ENCODE assay signal across 7 mouse cellular contexts in the genomic region with DNA sequence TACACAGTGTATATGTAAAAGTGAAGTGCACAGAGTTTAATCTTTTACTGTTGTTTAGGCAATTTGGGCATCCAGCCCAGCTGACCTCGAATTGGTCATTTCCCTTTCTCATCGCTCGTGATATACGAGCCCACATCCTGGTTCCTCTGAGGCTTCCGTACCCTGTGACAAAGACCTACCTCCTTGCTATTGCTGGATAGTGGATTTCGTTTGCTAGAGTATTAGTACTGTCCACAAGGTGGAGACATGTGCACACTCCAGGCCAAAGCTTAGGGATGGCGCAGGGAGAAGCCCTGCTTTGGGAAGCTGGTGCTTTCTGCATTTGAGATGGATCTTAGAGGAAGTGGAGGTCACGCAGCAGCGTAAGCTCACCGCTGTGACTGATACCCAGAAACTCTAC.
DNase-seq lines count a peak whose midpoint lies in the region; ATAC-seq and TF ChIP-seq lines count a peak whose summit lies in the region.

No protein-coding gene starts in this region.

- H3K27ac ChIP-seq in heart, postnatal 0 days (ENCODE audit: low read depth) = no peak overlapping the region
- H3K27ac ChIP-seq in testis, adult 2 months (ENCODE audit: control insufficient read depth, insufficient read depth, low read depth, low read length) = no peak overlapping the region

- H3K4me1 ChIP-seq in heart, postnatal 0 days (ENCODE audit: control insufficient read depth, insufficient read depth) = no peaks in the 10 kb centered on the region
- H3K4me1 ChIP-seq in testis, adult 2 months (ENCODE audit: control insufficient read depth, insufficient read depth, low read length) = 0 out of 2 replicates have a peak, but pooled peaks cover 2% of the 10 kb centered on the region

- 25% methylated on average over 10 of the region's 10 CpGs for WGBS in heart, postnatal 0 days

- H3K4me2 ChIP-seq in heart, postnatal 0 days (ENCODE audit: low read depth, low read length) = no peak overlapping the region

- H3K36me3 ChIP-seq in heart, postnatal 0 days (replicated peaks; ENCODE audit: control insufficient read depth, insufficient read depth, low read length) = peaks cover 22% of the 10 kb centered on the region
- no peaks in the 10 kb centered on the region for H3K36me3 ChIP-seq in testis, adult 2 months (ENCODE audit: control insufficient read depth, insufficient read depth, low read length)

- no peaks in the 10 kb centered on the region for H3K9me3 ChIP-seq in heart, postnatal 0 days (replicated peaks; ENCODE audit: control insufficient read depth, low read length)

- TF ChIP-seq CTCF in heart, postnatal 0 days (IDR thresholded peaks at IDR 0.05; ENCODE audit: low read depth) = peak; percentile 90
- TF ChIP-seq CTCF in testis, adult 2 months (IDR thresholded peaks at IDR 0.05; ENCODE audit: control insufficient read depth, insufficient read depth, insufficient replicate concordance, low read depth, low read length) = peak; percentile 55; the same call in 1 of the 2 replicates

- no peak overlapping the region for H3K9ac ChIP-seq in heart, postnatal 0 days (replicated peaks; ENCODE audit: low read depth, low read length)

- TF ChIP-seq EP300 in heart, postnatal 0 days (IDR thresholded peaks at IDR 0.05; ENCODE audit: low read depth) = no peak

- peak; percentile 84 for DNase-seq in 416B (ENCODE audit: low read depth)
- peak; percentile 84 for DNase-seq in heart, postnatal 0 days (ENCODE audit: low spot score)
- DNase-seq in kidney, postnatal 36 days = peak; percentile 64 to 66

- TF ChIP-seq POLR2A in testis, adult 2 months (IDR thresholded peaks at IDR 0.05; ENCODE audit: control insufficient read depth, low read depth, low read length) = no peak

- ATAC-seq in CD4-positive, CD25-positive, alpha-beta regulatory T cell, adult 4 months = peak; percentile 67
- ATAC-seq in common myeloid progenitor, adult 5-6 weeks (replicated peaks; ENCODE audit: low read depth, poor library complexity, severe bottlenecking) = peak; percentile 98
- peak; percentile 75 for ATAC-seq in heart, postnatal 0 days (ENCODE audit: insufficient read depth, low read depth)
- peak; percentile 92 for ATAC-seq in megakaryocyte, adult 5-6 weeks (ENCODE audit: poor library complexity, severe bottlenecking)

- no peak overlapping the region for H3K4me3 ChIP-seq in heart, postnatal 0 days (ENCODE audit: low read depth, low read length)
- no peak overlapping the region for H3K4me3 ChIP-seq in testis, adult 2 months (ENCODE audit: control insufficient read depth, low read depth, low read length)

- no peaks in the 10 kb centered on the region for H3K27me3 ChIP-seq in heart, postnatal 0 days (ENCODE audit: control insufficient read depth, insufficient read depth, low read length)
- no peaks in the 10 kb centered on the region for H3K27me3 ChIP-seq in testis, adult 2 months (ENCODE audit: control insufficient read depth, insufficient read depth, low read length)
